Mouse (Mus musculus) MEL (cell line): ENCODE data around the gene Fgfr2. TPM values are rescaled to one million over a fixed set of nuclear protein-coding genes. Genes with fewer than 3 reads are reported as not detected.

ENCODE experiments used
- DNase-seq: peaks from one replicate; pipeline ENCODE4 v3.0.0; 2011; ENCODE audit warnings: low read depth, low spot score
- H3K27ac ChIP-seq: 2 replicates; pipeline ENCODE4 v1.5.1; 2012; ENCODE audit warnings: low read depth, mild to moderate bottlenecking, control low read depth, low read length, moderate library complexity; ENCODE audit not compliant: control insufficient read depth
- H3K27me3 ChIP-seq, 2 experiments: fragments of 150-350 bp in 1 of 2; sonication (generic) in 1 of 2; 2 replicates each; pipeline ENCODE4 v1.6.1; 2012; ENCODE audit warnings: low read length in 2 of 2, mild to moderate bottlenecking in 2 of 2, improper control_type of control experiment in 1 of 2, moderate library complexity in 1 of 2; ENCODE audit not compliant: insufficient read depth in 2 of 2, control insufficient read depth in 1 of 2
- H3K36me3 ChIP-seq, 2 experiments: 2 replicates each; pipeline ENCODE4 v1.6.1; 2012 to 2014; ENCODE audit warnings: low read length in 2 of 2, improper control_type of control experiment in 1 of 2, inconsistent platforms in 1 of 2, mild to moderate bottlenecking in 1 of 2; ENCODE audit not compliant: insufficient read depth in 2 of 2, control insufficient read depth in 1 of 2
- H3K4me1 ChIP-seq, 2 experiments: fragments of 150-350 bp in 1 of 2; sonication (generic) in 1 of 2; 2 replicates each; pipeline ENCODE4 v1.6.1; 2012; ENCODE audit warnings: low read length in 2 of 2, improper control_type of control experiment in 1 of 2, mild to moderate bottlenecking in 1 of 2; ENCODE audit not compliant: insufficient read depth in 2 of 2, control insufficient read depth in 1 of 2
- H3K4me3 ChIP-seq, 2 experiments: fragments of 150-350 bp in 1 of 2; sonication (generic) in 1 of 2; 2 replicates each; pipeline ENCODE4 v1.5.1; 2012; ENCODE audit warnings: low read depth in 2 of 2, low read length in 2 of 2, mild to moderate bottlenecking in 2 of 2, moderate library complexity in 2 of 2, control low read depth in 1 of 2, improper control_type of control experiment in 1 of 2; ENCODE audit not compliant: control insufficient read depth in 1 of 2, insufficient read depth in 1 of 2
- H3K79me2 ChIP-seq: 2 replicates; pipeline ENCODE4 v1.6.1; 2012; ENCODE audit warnings: mild to moderate bottlenecking, low read length, moderate library complexity; ENCODE audit not compliant: control insufficient read depth, poor library complexity, insufficient read depth
- H3K9ac ChIP-seq: 2 replicates; pipeline ENCODE4 v1.6.1; 2012; ENCODE audit warnings: low read depth, mild to moderate bottlenecking, control low read depth, low read length, moderate library complexity; ENCODE audit not compliant: control insufficient read depth, poor library complexity, severe bottlenecking
- H3K9me3 ChIP-seq: fragments of 150-350 bp; sonication (generic); replicated peaks from 2 replicates; pipeline ENCODE4 v1.6.1; 2012; ENCODE audit warnings: mild to moderate bottlenecking, low read length, improper control_type of control experiment, moderate library complexity; ENCODE audit not compliant: insufficient read depth
- CHD2 ChIP-seq: IDR thresholded peaks from 2 replicates; pipeline ENCODE4 v1.6.1; 2011; ENCODE audit warnings: low read length, improper control_type of control experiment
- CTCF ChIP-seq, 3 experiments: IDR thresholded peaks in 2 of 3; conservative IDR thresholded peaks in 1 of 3; 2 replicates each; pipeline ENCODE4 v1.5.1; 2011 to 2012; ENCODE audit warnings: low read length in 3 of 3, low read depth in 2 of 3, mild to moderate bottlenecking in 2 of 3, improper control_type of control experiment in 1 of 3, inconsistent platforms in 1 of 3, mixed read lengths in 1 of 3, moderate library complexity in 1 of 3; ENCODE audit not compliant: control insufficient read depth in 1 of 3, insufficient read depth in 1 of 3, poor library complexity in 1 of 3, severe bottlenecking in 1 of 3
- E2F4 ChIP-seq: IDR thresholded peaks from 2 replicates; pipeline ENCODE4 v1.6.1; 2011; ENCODE audit warnings: low read depth, low read length, improper control_type of control experiment, borderline replicate concordance
- ELF1 ChIP-seq: IDR thresholded peaks from 2 replicates; pipeline ENCODE4 v1.6.1; 2014; ENCODE audit warnings: low read depth, mild to moderate bottlenecking, inconsistent platforms, low read length, improper control_type of control experiment, moderate library complexity
- EP300 ChIP-seq, 2 experiments: IDR thresholded peaks; 2 replicates each; pipeline ENCODE4 v1.6.1; 2011; ENCODE audit warnings: improper control_type of control experiment in 2 of 2, low read length in 2 of 2, low read depth in 1 of 2, mild to moderate bottlenecking in 1 of 2
- GABPA ChIP-seq: IDR thresholded peaks from 2 replicates; pipeline ENCODE4 v1.6.1; 2012; ENCODE audit warnings: low read depth, mild to moderate bottlenecking, inconsistent platforms, low read length, improper control_type of control experiment, moderate library complexity
- MAX ChIP-seq: IDR thresholded peaks from 2 replicates; pipeline ENCODE4 v1.6.1; 2011; ENCODE audit warnings: low read length, improper control_type of control experiment
- MAZ ChIP-seq: IDR thresholded peaks from 2 replicates; pipeline ENCODE4 v1.6.1; 2012; ENCODE audit warnings: low read depth, mild to moderate bottlenecking, inconsistent platforms, low read length, improper control_type of control experiment
- MYC ChIP-seq: IDR thresholded peaks from 2 replicates; pipeline ENCODE4 v1.6.1; 2011; ENCODE audit warnings: low read depth, mild to moderate bottlenecking, low read length, improper control_type of control experiment, moderate library complexity
- NELFE ChIP-seq: IDR thresholded peaks from 2 replicates; pipeline ENCODE4 v1.6.1; 2011; ENCODE audit warnings: low read depth, low read length, improper control_type of control experiment
- RCOR1 ChIP-seq: IDR thresholded peaks from 2 replicates; pipeline ENCODE4 v1.6.1; 2012; ENCODE audit warnings: low read depth, mild to moderate bottlenecking, inconsistent platforms, low read length, improper control_type of control experiment
- SIN3A ChIP-seq: IDR thresholded peaks from 2 replicates; pipeline ENCODE4 v1.6.1; 2012; ENCODE audit warnings: low read length, improper control_type of control experiment, inconsistent platforms
- TBP ChIP-seq: IDR thresholded peaks from 2 replicates; pipeline ENCODE4 v1.8.0; 2011; ENCODE audit warnings: low read depth, low read length, improper control_type of control experiment
- USF1 ChIP-seq: IDR thresholded peaks from 2 replicates; pipeline ENCODE4 v1.6.1; 2014; ENCODE audit warnings: low read depth, mild to moderate bottlenecking, inconsistent platforms, low read length, improper control_type of control experiment, moderate library complexity
- USF2 ChIP-seq, 2 experiments: IDR thresholded peaks; 2 replicates each; pipeline ENCODE4 v1.6.1; 2011 to 2012; ENCODE audit warnings: improper control_type of control experiment in 2 of 2, low read length in 2 of 2, borderline replicate concordance in 1 of 2, inconsistent platforms in 1 of 2, low read depth in 1 of 2, mild to moderate bottlenecking in 1 of 2; ENCODE audit not compliant: insufficient read depth in 1 of 2
- ZC3H11A ChIP-seq: IDR thresholded peaks from 2 replicates; pipeline ENCODE4 v1.6.1; 2012; ENCODE audit warnings: low read depth, mild to moderate bottlenecking, inconsistent platforms, low read length, improper control_type of control experiment
- ZNF384 ChIP-seq: IDR thresholded peaks from 2 replicates; pipeline ENCODE4 v1.6.1; 2012; ENCODE audit warnings: low read depth, mild to moderate bottlenecking, inconsistent platforms, low read length, improper control_type of control experiment
- polyA plus RNA-seq, 2 experiments: library from polyadenylated mRNA; stranded (reverse) in 1 of 2; unstranded in 1 of 2; fragments of >175 nt in 1 of 2; fragments of >200 nt in 1 of 2; gene quantifications; 2 replicates each; pipeline versions ENCODE4 v1.2.1 to v1.2.4; 2012; ENCODE audit warnings: low replicate concordance in 2 of 2, low read depth in 1 of 2; ENCODE audit not compliant: insufficient read length in 2 of 2, insufficient read depth in 1 of 2, missing spikeins in 1 of 2
- total RNA-seq: library from RNA; depleted of rRNA; stranded (reverse); fragments of 300-350 nt; gene quantifications from 2 replicates; pipeline ENCODE4 v1.2.3, GENCODE M21; 2012

Gene Fgfr2
- total and polyA plus RNA-seq, 3 experiments = not detected

GRCm38 (mm10) chr7:132702024-132702423, 421.1 kb downstream of the Fgfr2 start:
- no peak for DNase-seq
- no peaks in the 10 kb centered on the region for H3K27me3 ChIP-seq

DNA sequence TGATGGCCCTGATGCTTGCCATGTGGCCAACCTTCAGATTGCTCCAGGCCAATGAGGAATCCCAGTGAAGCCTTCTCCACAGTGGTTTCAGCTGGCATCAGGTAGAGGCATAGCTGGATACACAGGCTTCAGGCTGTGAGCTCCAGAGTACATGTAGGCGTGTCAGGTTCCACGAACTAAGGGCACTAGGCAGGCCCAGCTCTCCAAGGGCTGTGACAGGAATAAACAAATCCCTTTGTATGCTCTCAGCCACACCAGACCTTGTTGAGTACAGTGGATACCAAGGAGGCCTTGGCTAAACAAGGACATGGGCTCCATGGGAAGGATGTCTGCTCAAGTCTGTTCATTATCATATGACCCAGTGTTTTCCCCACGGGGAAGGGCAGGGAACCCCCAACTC, 421.7 kb downstream of the Fgfr2 start:
- Histone ChIP-seq H3K9ac (no peak overlapping the region), H3K36me3 (no peaks in the 10 kb centered on the region), H3K4me3 (no peak overlapping the region), H3K4me1 (no peaks in the 10 kb centered on the region), H3K27me3 (no peaks in the 10 kb centered on the region), H3K27ac (no peak overlapping the region), H3K9me3 (no peaks in the 10 kb centered on the region), H3K79me2 (no peaks in the 10 kb centered on the region)
- TF ChIP-seq MAZ (no peak), TBP (no peak), SIN3A (no peak), EP300 (IDR thresholded peaks at IDR 0.05; ENCODE audit: low read depth in 1 of 2, low read length in 2 of 2) (no peak), NELFE (no peak), ZC3H11A (no peak)
- DNase-seq = no peak

More at GRCm38 (mm10) chr7:132702024-132702423, 421.1 kb downstream of the Fgfr2 start:
- no peak overlapping the region for H3K9ac ChIP-seq
- no peak overlapping the region for H3K27ac ChIP-seq
- no peaks in the 10 kb centered on the region for H3K36me3 ChIP-seq
- TF ChIP-seq USF2 (IDR thresholded peaks at IDR 0.05; ENCODE audit: borderline replicate concordance in 1 of 2, insufficient read depth in 1 of 2, low read depth in 1 of 2, low read length in 2 of 2) = no peak
- no peak for TF ChIP-seq USF1
- no peak for TF ChIP-seq GABPA
- no peak for TF ChIP-seq MAX
- no peak for TF ChIP-seq RCOR1
- no peak for TF ChIP-seq MYC
- TF ChIP-seq CHD2 = no peak
- TF ChIP-seq ZC3H11A = no peak
- TF ChIP-seq ZNF384 = no peak
- TF ChIP-seq NELFE = no peak
- no peak for TF ChIP-seq EP300 (IDR thresholded peaks at IDR 0.05; ENCODE audit: low read depth in 1 of 2, low read length in 2 of 2)
- TF ChIP-seq CTCF (IDR thresholded peaks at IDR 0.05 in 2 of 3, conservative IDR thresholded peaks at IDR 0.05 in 1 of 3; ENCODE audit: control insufficient read depth in 1 of 3, insufficient read depth in 1 of 3, low read depth in 2 of 3, low read length in 3 of 3, poor library complexity in 1 of 3, severe bottlenecking in 1 of 3) = no peak
- TF ChIP-seq ELF1 = no peak
- no peak for TF ChIP-seq E2F4
- no peaks in the 10 kb centered on the region for H3K4me1 ChIP-seq
- H3K79me2 ChIP-seq = no peaks in the 10 kb centered on the region
- H3K9me3 ChIP-seq = no peaks in the 10 kb centered on the region
- H3K4me3 ChIP-seq = no peak overlapping the region
